Mouse (Mus musculus) telencephalon, adult 2 months (tissue): ENCODE measurements at regions not wholly inside any gene's neighbourhood (a gene's known extent, or its start where the extent isn't known, plus 50 kb on each side); places are given as distances from the start of the nearest gene placed in this dataset.
"Not testable (repeated sequence)": the region's sequence is repeated elsewhere in the genome, so short reads cannot be mapped to it uniquely, and the experiment has no call there.

Source experiments
- DNase-seq: peaks from one replicate; pipeline ENCODE4 v3.0.0-alpha.2; 2011; ENCODE audit warnings: low read depth, low spot score

- peak; percentile 65 for DNase-seq
Measured at GRCm38 (mm10) chr7:58310096-58310495, 345.9 kb upstream of the Atp10a start.

- peak; percentile 40 for DNase-seq
Measured at GRCm38 (mm10) chr7:58322381-58322780, 333.6 kb upstream of the Atp10a start.

- DNase-seq, result no peak
Measured at GRCm38 (mm10) chr7:58367384-58367783, 288.6 kb upstream of the Atp10a start.

- peak; percentile 86 for DNase-seq
Measured at GRCm38 (mm10) chr7:58383401-58383800, 272.6 kb upstream of the Atp10a start.

GRCm38 (mm10) chr7:58388326-58388725, 267.6 kb upstream of the Atp10a start:
- no peak for DNase-seq

- DNase-seq, result peak; percentile 44
Measured at GRCm38 (mm10) chr7:58392391-58393115, 263.4 kb upstream of the Atp10a start.

GRCm38 (mm10) chr7:58397992-58398391, 258.0 kb upstream of the Atp10a start:
- peak; percentile 26 for DNase-seq

GRCm38 (mm10) chr7:58398558-58399144, 257.3 kb upstream of the Atp10a start:
- DNase-seq, result peak; percentile 79

- DNase-seq, result peak; percentile 91
Measured at GRCm38 (mm10) chr7:58399145-58399604, 256.8 kb upstream of the Atp10a start.

- DNase-seq, result peak; percentile 39
Measured at GRCm38 (mm10) chr7:58399651-58400050, 256.3 kb upstream of the Atp10a start.

- DNase-seq, result no peak
Measured at GRCm38 (mm10) chr7:58400594-58400993, 255.4 kb upstream of the Atp10a start.

- DNase-seq, result no peak
Measured at GRCm38 (mm10) chr7:58436888-58437625, 218.9 kb upstream of the Atp10a start.

GRCm38 (mm10) chr7:58442535-58443184, 213.3 kb upstream of the Atp10a start:
- DNase-seq, result no peak

GRCm38 (mm10) chr7:58443297-58443696, 212.7 kb upstream of the Atp10a start:
- no peak for DNase-seq

- no peak for DNase-seq
Measured at GRCm38 (mm10) chr7:58445781-58446180, 210.2 kb upstream of the Atp10a start.

GRCm38 (mm10) chr7:58446261-58446660, 209.7 kb upstream of the Atp10a start:
- no peak for DNase-seq

GRCm38 (mm10) chr7:58448727-58449126, 207.2 kb upstream of the Atp10a start:
- DNase-seq, result no peak

- no peak for DNase-seq
Measured at GRCm38 (mm10) chr7:58451981-58452380, 204.0 kb upstream of the Atp10a start.

- not testable (repeated sequence) for DNase-seq
Measured at GRCm38 (mm10) chr7:58458146-58458545, 197.8 kb upstream of the Atp10a start.

- peak; percentile 66 for DNase-seq
Measured at GRCm38 (mm10) chr7:58460939-58461338, 195.0 kb upstream of the Atp10a start.

- peak; percentile 61 for DNase-seq
Measured at GRCm38 (mm10) chr7:58473150-58473549, 182.8 kb upstream of the Atp10a start.

GRCm38 (mm10) chr7:58475139-58475538, 180.8 kb upstream of the Atp10a start:
- no peak for DNase-seq
